Mouse (Mus musculus): ENCODE results near the gene Tfap4. TPM values are rescaled to one million over a fixed set of nuclear protein-coding genes. Genes with fewer than 3 reads are reported as not detected.

The Tfap4 gene
- polyA plus RNA-seq, 1 experiment from 2014 or later, result 4.1 TPM

- Histone ChIP-seq H3K4me2 (ENCODE audit: low read length) (peak overlapping the region; percentile 75), H3K9me3 (ENCODE audit: control insufficient read depth, low read length) (no peaks in the 10 kb centered on the region), H3K27ac (replicated peaks in 1 of 2; ENCODE audit: control insufficient read depth in 1 of 2, insufficient read depth in 1 of 2, low read depth in 2 of 2, low read length in 2 of 2) (peak overlapping the region; percentile 100), H3K4me1 (ENCODE audit: control insufficient read depth in 2 of 2, insufficient read depth in 2 of 2, low read length in 2 of 2) (peaks cover 14 to 33% of the 10 kb centered on the region in 2 experiments), H3K36me3 (ENCODE audit: control insufficient read depth, insufficient read depth, low read length) (peaks cover 11% of the 10 kb centered on the region), H3K9ac (ENCODE audit: low read length) (peak overlapping the region; percentile 88), H3K27me3 (ENCODE audit: control insufficient read depth, insufficient read depth, low read length) (no peaks in the 10 kb centered on the region), H3K4me3 (ENCODE audit: control insufficient read depth in 1 of 2, insufficient read depth in 1 of 2, low read depth in 1 of 2, low read length in 2 of 2) (peak overlapping the region; percentile 43 to 61)
- WGBS, result 41% methylated on average over 5 of the region's 5 CpGs
- peak; percentile 90 for ATAC-seq (ENCODE audit: insufficient number of reproducible peaks, insufficient read depth, low FRiP score, low read depth)
Measured at GRCm38 (mm10) chr16:4521735-4522530, 37.7 kb downstream of the Tfap4 start.

GRCm38 (mm10) chr16:4521074-4521667 is 38.5 kb downstream of the Tfap4 start:
- peaks cover 14 to 35% of the 10 kb centered on the region in 2 experiments for H3K4me1 ChIP-seq (ENCODE audit: control insufficient read depth in 2 of 2, insufficient read depth in 2 of 2, low read length in 2 of 2)
- peak overlapping the region; percentile 100 for H3K27ac ChIP-seq (replicated peaks in 1 of 2; ENCODE audit: control insufficient read depth in 1 of 2, insufficient read depth in 1 of 2, low read depth in 2 of 2, low read length in 2 of 2)
- peak overlapping the region; percentile 75 for H3K4me2 ChIP-seq (ENCODE audit: low read length)
- 24% methylated on average over 4 of the region's 4 CpGs for WGBS
- no peaks in the 10 kb centered on the region for H3K27me3 ChIP-seq (ENCODE audit: control insufficient read depth, insufficient read depth, low read length)
- H3K36me3 ChIP-seq (ENCODE audit: control insufficient read depth, insufficient read depth, low read length), result peaks cover 17% of the 10 kb centered on the region
- H3K9me3 ChIP-seq (ENCODE audit: control insufficient read depth, low read length), result no peaks in the 10 kb centered on the region
- peak overlapping the region; percentile 42 to 61 for H3K4me3 ChIP-seq (ENCODE audit: control insufficient read depth in 1 of 2, insufficient read depth in 1 of 2, low read depth in 1 of 2, low read length in 2 of 2)
- peak overlapping the region; percentile 84 for H3K9ac ChIP-seq (ENCODE audit: low read length)
- ATAC-seq (ENCODE audit: insufficient number of reproducible peaks, insufficient read depth, low FRiP score, low read depth), result no peak

GRCm38 (mm10) chr16:4520673-4521072 is 39.0 kb downstream of the Tfap4 start:
- Histone ChIP-seq H3K27me3 (ENCODE audit: control insufficient read depth, insufficient read depth, low read length) (no peaks in the 10 kb centered on the region), H3K9ac (ENCODE audit: low read length) (peak overlapping the region; percentile 84), H3K36me3 (ENCODE audit: control insufficient read depth, insufficient read depth, low read length) (peaks cover 22% of the 10 kb centered on the region), H3K27ac (replicated peaks in 1 of 2; ENCODE audit: control insufficient read depth in 1 of 2, insufficient read depth in 1 of 2, low read depth in 2 of 2, low read length in 2 of 2) (peak overlapping the region; percentile 100), H3K4me3 (ENCODE audit: control insufficient read depth in 1 of 2, insufficient read depth in 1 of 2, low read depth in 1 of 2, low read length in 2 of 2) (peak overlapping the region; percentile 42 to 61), H3K9me3 (ENCODE audit: control insufficient read depth, low read length) (no peaks in the 10 kb centered on the region), H3K4me2 (ENCODE audit: low read length) (peak overlapping the region; percentile 75), H3K4me1 (ENCODE audit: control insufficient read depth in 2 of 2, insufficient read depth in 2 of 2, low read length in 2 of 2) (peaks cover 14 to 39% of the 10 kb centered on the region in 2 experiments)
- WGBS, result 44% methylated on average over 8 of the region's 8 CpGs
- no peak for ATAC-seq (ENCODE audit: insufficient number of reproducible peaks, insufficient read depth, low FRiP score, low read depth)

DNA sequence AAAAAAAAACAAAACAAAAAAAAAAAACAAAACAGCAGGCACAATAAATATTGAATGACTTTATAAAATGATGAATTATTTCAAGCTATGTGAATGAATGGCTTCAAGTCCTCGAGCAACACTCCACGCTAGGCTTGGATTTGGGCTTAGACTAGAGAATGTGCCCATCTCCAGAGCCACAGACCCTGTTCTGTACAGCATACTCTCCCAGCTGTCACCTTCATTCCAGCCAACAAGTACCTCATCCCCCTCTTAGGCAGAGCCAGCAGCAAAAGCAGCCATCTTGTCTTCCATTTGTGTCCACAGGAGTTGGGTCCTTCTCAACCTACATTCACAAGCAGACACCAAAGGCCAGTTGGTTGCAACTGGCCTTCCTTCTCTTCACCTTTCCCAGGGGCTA is 39.8 kb downstream of the Tfap4 start:
- WGBS, result 80% methylated on average over 2 of the region's 2 CpGs
- peaks cover 17 to 47% of the 10 kb centered on the region in 2 experiments for H3K4me1 ChIP-seq (ENCODE audit: control insufficient read depth in 2 of 2, insufficient read depth in 2 of 2, low read length in 2 of 2)
- peak overlapping the region; percentile 75 for H3K4me2 ChIP-seq (ENCODE audit: low read length)
- no peaks in the 10 kb centered on the region for H3K9me3 ChIP-seq (ENCODE audit: control insufficient read depth, low read length)
- H3K27me3 ChIP-seq (ENCODE audit: control insufficient read depth, insufficient read depth, low read length), result no peaks in the 10 kb centered on the region
- peaks cover 29% of the 10 kb centered on the region for H3K36me3 ChIP-seq (ENCODE audit: control insufficient read depth, insufficient read depth, low read length)
- peak overlapping the region; percentile 100 for H3K27ac ChIP-seq (replicated peaks in 1 of 2; ENCODE audit: control insufficient read depth in 1 of 2, insufficient read depth in 1 of 2, low read depth in 2 of 2, low read length in 2 of 2)
- peak overlapping the region; percentile 42 to 61 for H3K4me3 ChIP-seq (ENCODE audit: control insufficient read depth in 1 of 2, insufficient read depth in 1 of 2, low read depth in 1 of 2, low read length in 2 of 2)
- peak overlapping the region; percentile 84 for H3K9ac ChIP-seq (ENCODE audit: low read length)
- no peak for ATAC-seq (ENCODE audit: insufficient number of reproducible peaks, insufficient read depth, low FRiP score, low read depth)

- Histone ChIP-seq H3K4me3 (ENCODE audit: control insufficient read depth in 1 of 2, insufficient read depth in 1 of 2, low read depth in 1 of 2, low read length in 2 of 2) (no peak overlapping the region), H3K27me3 (ENCODE audit: control insufficient read depth, insufficient read depth, low read length) (no peaks in the 10 kb centered on the region), H3K4me1 (ENCODE audit: control insufficient read depth in 2 of 2, insufficient read depth in 2 of 2, low read length in 2 of 2) (peaks cover 23 to 53% of the 10 kb centered on the region in 2 experiments), H3K4me2 (ENCODE audit: low read length) (peak overlapping the region; percentile 75), H3K27ac (replicated peaks in 1 of 2; ENCODE audit: control insufficient read depth in 1 of 2, insufficient read depth in 1 of 2, low read depth in 2 of 2, low read length in 2 of 2) (peak overlapping the region in 1 of 2 experiments; percentile 46; a peak in 1 of 4 replicates), H3K9ac (ENCODE audit: low read length) (peak overlapping the region; percentile 42; the same call in 1 of the 2 replicates), H3K36me3 (ENCODE audit: control insufficient read depth, insufficient read depth, low read length) (peaks cover 29% of the 10 kb centered on the region), H3K9me3 (ENCODE audit: control insufficient read depth, low read length) (no peaks in the 10 kb centered on the region)
- no peak for ATAC-seq (ENCODE audit: insufficient number of reproducible peaks, insufficient read depth, low FRiP score, low read depth)
- 81% methylated on average over 4 of the region's 4 CpGs for WGBS
Measured at GRCm38 (mm10) chr16:4519157-4519556, 40.5 kb downstream of the Tfap4 start.

GRCm38 (mm10) chr16:4517906-4518305 is 41.7 kb downstream of the Tfap4 start:
- no peak for ATAC-seq (ENCODE audit: insufficient number of reproducible peaks, insufficient read depth, low FRiP score, low read depth)
- Histone ChIP-seq H3K4me1 (ENCODE audit: control insufficient read depth in 2 of 2, insufficient read depth in 2 of 2, low read length in 2 of 2) (peaks cover 28 to 55% of the 10 kb centered on the region in 2 experiments), H3K27me3 (ENCODE audit: control insufficient read depth, insufficient read depth, low read length) (no peaks in the 10 kb centered on the region), H3K4me3 (ENCODE audit: control insufficient read depth in 1 of 2, insufficient read depth in 1 of 2, low read depth in 1 of 2, low read length in 2 of 2) (no peak overlapping the region), H3K27ac (replicated peaks in 1 of 2; ENCODE audit: control insufficient read depth in 1 of 2, insufficient read depth in 1 of 2, low read depth in 2 of 2, low read length in 2 of 2) (peak overlapping the region in 1 of 2 experiments; percentile 46; a peak in 1 of 4 replicates), H3K4me2 (ENCODE audit: low read length) (peak overlapping the region; percentile 75), H3K9ac (ENCODE audit: low read length) (no peak overlapping the region), H3K36me3 (ENCODE audit: control insufficient read depth, insufficient read depth, low read length) (peaks cover 31% of the 10 kb centered on the region), H3K9me3 (ENCODE audit: control insufficient read depth, low read length) (no peaks in the 10 kb centered on the region)
- WGBS, result 46% methylated on average over 2 of the region's 2 CpGs

GRCm38 (mm10) chr16:4514383-4514782 is 45.3 kb downstream of the Tfap4 start:
- Histone ChIP-seq H3K27ac (replicated peaks in 1 of 2; ENCODE audit: control insufficient read depth in 1 of 2, insufficient read depth in 1 of 2, low read depth in 2 of 2, low read length in 2 of 2) (peak overlapping the region; percentile 91 to 99), H3K4me2 (ENCODE audit: low read length) (peak overlapping the region; percentile 44), H3K4me1 (ENCODE audit: control insufficient read depth in 2 of 2, insufficient read depth in 2 of 2, low read length in 2 of 2) (peaks cover 35 to 79% of the 10 kb centered on the region in 2 experiments), H3K36me3 (ENCODE audit: control insufficient read depth, insufficient read depth, low read length) (peaks cover 30% of the 10 kb centered on the region), H3K4me3 (ENCODE audit: control insufficient read depth in 1 of 2, insufficient read depth in 1 of 2, low read depth in 1 of 2, low read length in 2 of 2) (no peak overlapping the region), H3K27me3 (ENCODE audit: control insufficient read depth, insufficient read depth, low read length) (no peaks in the 10 kb centered on the region), H3K9me3 (ENCODE audit: control insufficient read depth, low read length) (no peaks in the 10 kb centered on the region), H3K9ac (ENCODE audit: low read length) (peak overlapping the region; percentile 66)
- 29% methylated on average over 3 of the region's 3 CpGs for WGBS
- no peak for ATAC-seq (ENCODE audit: insufficient number of reproducible peaks, insufficient read depth, low FRiP score, low read depth)

Data from heart, embryonic 14.5 days (tissue).